In genomic region chr10:111553695-111554094, GRCm38 (mm10) we compare ENCODE assay signal across 1 mouse cellular context.
TF ChIP-seq lines count a peak whose summit lies in the region.

No protein-coding gene starts in this region.

TF ChIP-seq in CH12.LX, 34 proteins besides CTCF, POLR2A, EP300 and RAD21:
- TF ChIP-seq ETS1 (conservative IDR thresholded peaks at IDR 0.05; ENCODE audit: low read depth, low read length) = no peak
- TF ChIP-seq TBP (conservative IDR thresholded peaks at IDR 0.05; ENCODE audit: low read depth, low read length) = no peak
- no peak for TF ChIP-seq ZNF384 (IDR thresholded peaks at IDR 0.05; ENCODE audit: low read depth, low read length)
- TF ChIP-seq CHD1 (IDR thresholded peaks at IDR 0.05; ENCODE audit: low read depth, low read length) = no peak
- TF ChIP-seq JUND (conservative IDR thresholded peaks at IDR 0.05; ENCODE audit: low read depth, low read length) = no peak
- TF ChIP-seq ZC3H11A (IDR thresholded peaks at IDR 0.05; ENCODE audit: low read depth, low read length) = no peak
- no peak for TF ChIP-seq GABPA (IDR thresholded peaks at IDR 0.05; ENCODE audit: insufficient replicate concordance, low read depth, low read length)
- TF ChIP-seq USF1 (IDR thresholded peaks at IDR 0.05; ENCODE audit: low read depth, low read length) = no peak
- no peak for TF ChIP-seq ZMIZ1 (IDR thresholded peaks at IDR 0.05; ENCODE audit: low read depth, low read length)
- no peak for TF ChIP-seq NELFE (IDR thresholded peaks at IDR 0.05; ENCODE audit: low read depth, low read length)
- TF ChIP-seq MAX (IDR thresholded peaks at IDR 0.05; ENCODE audit: low read length) = no peak
- no peak for TF ChIP-seq RCOR1 (conservative IDR thresholded peaks at IDR 0.05; ENCODE audit: low read depth, low read length)
- no peak for TF ChIP-seq USF2 (conservative IDR thresholded peaks at IDR 0.05; ENCODE audit: low read depth, low read length)
- TF ChIP-seq PAX5 (IDR thresholded peaks at IDR 0.05; ENCODE audit: low read length) = no peak
- no peak for TF ChIP-seq MAFK (IDR thresholded peaks at IDR 0.05; ENCODE audit: insufficient replicate concordance, low read length)
- no peak for TF ChIP-seq MXI1 (IDR thresholded peaks at IDR 0.05; ENCODE audit: low read depth, low read length)
- TF ChIP-seq BHLHE40 (IDR thresholded peaks at IDR 0.05; ENCODE audit: low read depth, low read length) = no peak
- no peak for TF ChIP-seq IRF4 (IDR thresholded peaks at IDR 0.05; ENCODE audit: low read depth, low read length)
